Mouse (Mus musculus): ENCODE results near the gene Pkp4.

DNA sequence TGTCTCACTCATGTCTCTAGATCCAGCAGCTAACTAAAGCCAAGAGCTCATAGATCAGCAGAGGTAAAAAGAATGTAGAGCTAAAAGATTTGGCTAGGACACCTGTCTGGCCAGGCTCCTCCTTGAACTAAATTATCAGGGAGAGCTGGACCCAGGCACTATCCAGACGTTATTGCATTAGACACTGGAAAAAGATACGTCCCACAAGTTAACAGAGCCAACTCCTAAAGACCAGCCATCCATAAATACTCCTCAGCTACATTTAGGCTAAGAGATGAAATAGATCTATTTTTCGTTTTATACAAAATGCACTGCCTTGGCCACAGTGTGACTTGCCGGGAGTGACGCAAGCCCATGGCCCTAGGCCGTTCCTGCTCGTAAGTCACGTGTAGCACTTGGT is 146.7 kb downstream of the Pkp4 start:
- TF ChIP-seq CTCF (IDR thresholded peaks at IDR 0.05; ENCODE audit: borderline replicate concordance, insufficient read depth, low read length) (no peak), POLR2A (IDR thresholded peaks at IDR 0.05; ENCODE audit: low read depth, low read length) (no peak)

All from embryonic fibroblast, embryonic 13.5 days (primary cell).